Mouse (Mus musculus): ENCODE results near the gene Tbc1d9. TPM values are rescaled to one million over a fixed set of nuclear protein-coding genes. Genes with fewer than 3 reads are reported as not detected.

Gene Tbc1d9
- 7.6 TPM for polyA plus RNA-seq (2014; fragmentation: Illumina TruSeq; extraction: RNeasy Lipid Tissue Mini Kit (QIAGEN cat#74804); ENCODE audit: low replicate concordance)

DNA sequence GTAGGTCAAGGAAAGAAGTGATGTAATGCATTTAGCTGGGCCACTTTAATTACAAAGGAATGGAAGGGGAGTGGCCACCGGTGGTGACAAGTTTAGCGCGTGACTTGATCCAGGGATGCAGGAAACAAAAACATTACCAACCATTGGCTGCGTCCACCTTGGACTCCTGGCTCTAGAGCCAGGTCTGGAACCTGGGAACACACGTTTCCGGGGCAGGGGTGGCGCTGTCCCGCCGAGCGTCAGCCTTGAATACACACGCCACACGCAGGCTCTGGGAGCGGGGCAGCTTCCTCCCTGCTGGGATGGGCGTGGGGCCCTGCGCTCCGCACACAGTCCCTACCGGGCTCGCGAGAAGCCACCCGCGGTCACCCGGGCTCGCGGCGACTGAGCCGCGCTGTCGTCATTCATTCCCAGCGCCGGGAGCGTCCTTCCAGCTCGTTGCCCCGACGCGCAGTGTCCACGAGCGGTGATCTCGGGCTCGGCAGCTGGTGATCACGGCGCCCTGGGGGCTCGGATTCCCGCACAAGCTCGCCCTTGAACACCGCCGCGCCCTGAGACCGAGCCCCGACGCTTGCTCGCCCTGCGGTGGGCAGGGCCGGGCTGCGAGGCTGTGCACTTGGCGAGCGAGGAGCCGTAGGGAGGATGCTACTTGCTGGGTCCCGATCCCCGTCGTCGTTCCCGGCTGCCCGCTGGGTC, at the start of gene Tbc1d9:
Gene Tbc1d9 (plus strand): TSS at position 118 of the 696 bp plus-strand sequence.

DNA sequence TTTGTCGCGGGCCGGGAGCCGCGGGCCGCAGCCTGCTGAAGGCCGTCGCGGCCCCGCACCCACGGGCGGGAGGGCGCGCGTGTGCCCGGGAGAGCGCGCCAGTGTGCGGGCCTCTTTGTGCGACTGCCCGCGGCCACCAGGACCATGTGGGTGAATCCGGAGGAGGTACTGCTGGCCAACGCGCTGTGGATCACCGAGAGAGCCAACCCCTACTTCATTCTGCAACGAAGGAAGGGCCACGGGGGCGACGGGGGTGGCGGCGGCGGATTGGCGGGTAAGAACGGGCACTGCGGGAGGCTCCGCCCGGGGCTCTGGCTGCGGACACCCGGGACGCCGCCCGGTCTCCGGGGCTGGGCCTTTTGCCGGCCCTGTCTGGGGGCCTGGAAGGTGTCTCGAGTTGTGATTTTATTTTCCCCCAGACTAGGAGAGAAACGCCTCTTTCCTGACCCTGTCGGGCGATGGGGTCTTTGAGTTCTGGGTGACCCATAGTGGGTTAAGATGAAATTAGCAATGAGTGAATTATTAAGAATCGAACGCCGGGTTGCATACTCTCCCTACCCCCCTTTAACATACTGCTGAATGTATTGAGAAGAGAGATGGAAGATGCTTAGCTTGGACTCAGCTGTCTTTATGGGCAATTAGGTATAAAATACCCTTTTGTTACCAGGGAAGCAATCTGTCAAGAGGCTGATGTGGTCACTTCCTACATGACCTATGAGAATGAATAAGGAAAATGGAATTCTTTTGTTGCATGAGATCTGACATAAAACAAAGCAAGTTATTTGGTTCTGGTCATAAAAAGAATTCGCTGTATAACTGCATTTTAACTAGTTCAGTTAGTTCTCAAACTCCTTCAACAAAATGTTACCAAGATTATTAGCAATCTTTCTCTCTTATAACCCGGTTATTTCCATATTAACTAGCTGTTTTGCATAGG, 1.0 kb downstream of the Tbc1d9 start, which contains the start of gene Gm10645:
Gene Gm10645 (minus strand): TSS at position 240 of the 937 bp plus-strand sequence.

DNA sequence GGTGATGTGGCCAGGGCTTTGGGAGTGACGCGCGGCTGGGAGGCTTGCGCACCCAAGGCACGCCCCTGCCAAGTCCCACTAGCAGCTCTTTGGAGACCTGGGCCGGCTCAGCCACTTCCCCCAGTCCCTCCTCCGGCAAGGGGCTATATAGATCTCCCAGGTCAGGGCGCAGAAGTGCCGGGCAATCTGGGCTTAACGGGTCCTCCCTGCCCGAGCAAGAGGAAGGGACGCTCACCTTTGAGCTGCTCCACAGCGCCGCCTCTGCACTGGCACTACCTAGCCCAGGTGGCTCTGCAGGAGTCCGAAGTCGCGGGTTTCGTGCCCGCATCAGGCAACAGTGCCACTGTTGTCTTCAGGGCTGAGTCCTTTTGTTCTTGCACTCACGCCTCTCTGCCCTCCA, 125.0 kb downstream of the Tbc1d9 start, which contains the start of gene Ucp1:
Gene Ucp1 (plus strand): TSS at position 177 of the 400 bp plus-strand sequence.

Other genes starting within 250 kb of the Tbc1d9 start
- gene Gm10645, start 818 bp downstream of the Tbc1d9 start, polyA plus RNA-seq (2014; fragmentation: Illumina TruSeq; extraction: RNeasy Lipid Tissue Mini Kit (QIAGEN cat#74804); ENCODE audit: low replicate concordance): not detected
- gene Ucp1, start 125.0 kb downstream of the Tbc1d9 start, polyA plus RNA-seq (2014; fragmentation: Illumina TruSeq; extraction: RNeasy Lipid Tissue Mini Kit (QIAGEN cat#74804); ENCODE audit: low replicate concordance): not detected
- gene Elmod2, start 167.1 kb downstream of the Tbc1d9 start, polyA plus RNA-seq (2014; fragmentation: Illumina TruSeq; extraction: RNeasy Lipid Tissue Mini Kit (QIAGEN cat#74804); ENCODE audit: low replicate concordance): 58.3 TPM
- gene Mgat4d, start 183.1 kb downstream of the Tbc1d9 start, polyA plus RNA-seq (2014; fragmentation: Illumina TruSeq; extraction: RNeasy Lipid Tissue Mini Kit (QIAGEN cat#74804); ENCODE audit: low replicate concordance): not detected
- gene Clgn, start 224.5 kb downstream of the Tbc1d9 start, polyA plus RNA-seq (2014; fragmentation: Illumina TruSeq; extraction: RNeasy Lipid Tissue Mini Kit (QIAGEN cat#74804); ENCODE audit: low replicate concordance): 0.45 TPM

Data from small intestine, adult 10 weeks (tissue).